Mouse (Mus musculus) bone marrow, adult 2 months (tissue): ENCODE results near the gene Arhgap19.

Source experiments
- CTCF ChIP-seq: fragments of 200-500 bp; IDR thresholded peaks from 2 replicates; pipeline ENCODE4 v1.5.1; 2011; ENCODE audit warnings: low read length, control low read depth; ENCODE audit not compliant: control insufficient read depth, insufficient read depth
- POLR2A ChIP-seq: fragments of 200-500 bp; IDR thresholded peaks from 2 replicates; pipeline ENCODE4 v1.6.1; 2011; ENCODE audit warnings: low read depth, mild to moderate bottlenecking, control low read depth, low read length, borderline replicate concordance; ENCODE audit not compliant: control insufficient read depth

GRCm38 (mm10) chr19:41719436-41719835 is 82.4 kb downstream of the Arhgap19 start:
- TF ChIP-seq CTCF (no peak), POLR2A (no peak)
